Mouse (Mus musculus): ENCODE measurements at regions not wholly inside any gene's neighbourhood (a gene's known extent, or its start where the extent isn't known, plus 50 kb on each side); places are given as distances from the start of the nearest gene placed in this dataset.

DNA sequence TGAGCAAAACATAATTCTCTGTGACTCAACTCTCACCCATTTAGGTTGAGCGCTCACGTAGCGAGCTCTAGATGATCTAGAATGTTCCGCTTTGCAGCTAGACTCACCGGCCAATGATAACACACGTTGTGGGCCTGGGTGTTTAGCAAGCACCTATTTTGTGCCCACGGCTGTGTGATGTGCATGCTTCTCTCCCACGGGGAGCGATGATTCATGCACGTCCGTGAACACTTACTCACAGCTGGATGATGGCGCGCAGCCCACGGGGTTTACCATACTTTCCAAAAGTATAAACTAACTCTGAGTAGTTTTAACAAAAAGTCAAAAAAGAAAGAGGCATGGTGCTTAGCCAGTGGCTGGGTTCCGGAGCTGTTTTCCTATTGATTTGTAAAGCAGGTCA lies 440.8 kb upstream of the Tshz3 start:
- ATAC-seq = no peak
- WGBS = 89% methylated on average over 15 of the region's 15 CpGs
- Histone ChIP-seq H3K27ac (ENCODE audit: low read depth, low read length) (no peak overlapping the region), H3K4me3 (ENCODE audit: low read length) (no peak overlapping the region), H3K27me3 (replicated peaks; ENCODE audit: control insufficient read depth, insufficient read depth, low read length) (no peaks in the 10 kb centered on the region), H3K36me3 (ENCODE audit: control insufficient read depth, insufficient read depth, low read length) (no peaks in the 10 kb centered on the region), H3K4me1 (ENCODE audit: control insufficient read depth, insufficient read depth, low read depth, low read length) (no peaks in the 10 kb centered on the region), H3K9ac (ENCODE audit: low read depth, low read length) (no peak overlapping the region), H3K4me2 (ENCODE audit: low read length) (no peak overlapping the region), H3K9me3 (ENCODE audit: control insufficient read depth, low read length) (no peaks in the 10 kb centered on the region; the same call in 1 of the 2 replicates)

DNA sequence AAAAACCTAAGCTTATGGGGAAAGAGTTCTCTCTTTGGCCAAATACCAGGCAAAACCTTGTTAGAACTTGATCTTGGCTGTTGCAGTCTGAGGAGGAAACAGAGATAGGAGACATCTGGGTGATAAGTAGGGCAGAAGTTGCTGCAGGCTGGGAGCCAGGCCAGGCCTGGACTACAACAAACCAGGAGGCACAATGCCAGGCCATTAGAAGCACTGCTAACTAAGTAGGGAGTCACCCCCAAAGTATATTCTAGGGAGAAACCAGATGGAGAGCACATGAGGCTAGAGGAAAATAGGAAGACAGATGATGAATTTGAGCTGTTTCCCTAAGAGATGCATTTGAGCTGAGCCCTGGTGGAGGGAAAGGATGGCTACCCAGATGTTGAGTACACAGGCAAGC lies 444.6 kb upstream of the Zfp507 start:
- Histone ChIP-seq H3K4me3 (ENCODE audit: low read length) (no peak overlapping the region), H3K27me3 (replicated peaks; ENCODE audit: control insufficient read depth, insufficient read depth, low read length) (no peaks in the 10 kb centered on the region), H3K9ac (ENCODE audit: low read depth, low read length) (no peak overlapping the region), H3K4me1 (ENCODE audit: control insufficient read depth, insufficient read depth, low read depth, low read length) (no peaks in the 10 kb centered on the region; the same call in none of the 2 replicates), H3K36me3 (ENCODE audit: control insufficient read depth, insufficient read depth, low read length) (no peaks in the 10 kb centered on the region), H3K27ac (ENCODE audit: low read depth, low read length) (no peak overlapping the region), H3K9me3 (ENCODE audit: control insufficient read depth, low read length) (no peaks in the 10 kb centered on the region; the same call in 1 of the 2 replicates), H3K4me2 (ENCODE audit: low read length) (no peak overlapping the region)
- ATAC-seq = no peak

DNA sequence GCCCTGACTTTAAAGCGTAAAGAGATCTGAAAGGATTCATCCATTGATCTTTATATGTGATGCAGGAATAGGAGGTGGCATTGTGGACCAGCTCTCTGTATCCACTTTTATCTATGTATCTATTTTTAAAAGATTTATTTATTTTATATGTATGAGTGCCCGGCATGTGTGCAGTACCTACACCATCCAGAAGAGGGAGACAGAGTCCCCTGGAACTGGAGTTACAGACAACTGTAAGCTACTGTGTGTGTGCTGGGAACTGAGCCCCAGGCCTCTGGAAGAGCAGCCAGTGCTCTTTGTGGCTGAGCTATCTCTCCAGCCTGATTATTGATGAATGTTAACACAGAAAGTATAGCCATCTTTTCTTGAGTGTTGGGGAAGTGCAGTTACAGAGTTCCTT lies 433.9 kb upstream of the Zfp507 start:
- H3K4me2 ChIP-seq (ENCODE audit: low read length) = no peak overlapping the region
- no peak for ATAC-seq
- H3K9ac ChIP-seq (ENCODE audit: low read depth, low read length) = no peak overlapping the region
- no peak overlapping the region for H3K27ac ChIP-seq (ENCODE audit: low read depth, low read length)
- H3K27me3 ChIP-seq (replicated peaks; ENCODE audit: control insufficient read depth, insufficient read depth, low read length) = no peaks in the 10 kb centered on the region
- H3K9me3 ChIP-seq (ENCODE audit: control insufficient read depth, low read length) = peaks cover 2% of the 10 kb centered on the region; the same call in 1 of the 2 replicates
- WGBS = 96% methylated on average over 2 of the region's 2 CpGs
- no peaks in the 10 kb centered on the region for H3K4me1 ChIP-seq (ENCODE audit: control insufficient read depth, insufficient read depth, low read depth, low read length)
- H3K4me3 ChIP-seq (ENCODE audit: low read length) = no peak overlapping the region
- H3K36me3 ChIP-seq (ENCODE audit: control insufficient read depth, insufficient read depth, low read length) = no peaks in the 10 kb centered on the region

DNA sequence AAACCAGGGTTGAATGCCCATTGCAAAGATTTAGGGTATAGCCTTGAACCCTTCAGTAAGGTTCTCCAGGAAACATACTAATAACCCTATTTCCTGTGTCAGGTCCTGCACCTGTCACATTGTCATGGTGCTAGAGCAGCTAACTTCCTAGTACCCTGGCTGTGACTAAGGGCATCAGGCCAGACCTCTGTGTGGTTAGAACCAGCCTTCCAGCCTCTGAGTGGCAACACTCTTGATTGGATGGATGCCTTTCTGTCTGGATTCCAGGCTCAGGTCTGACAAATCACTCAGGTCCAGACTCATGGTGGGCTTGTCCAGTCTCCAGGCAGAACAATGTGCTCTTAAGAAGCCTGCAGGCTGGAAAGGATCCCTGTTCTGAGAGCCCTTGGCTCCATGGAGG lies 426.2 kb upstream of the Zfp507 start:
- H3K4me2 ChIP-seq (ENCODE audit: low read length) = no peak overlapping the region
- no peak overlapping the region for H3K27ac ChIP-seq (ENCODE audit: low read depth, low read length)
- no peaks in the 10 kb centered on the region for H3K4me1 ChIP-seq (ENCODE audit: control insufficient read depth, insufficient read depth, low read depth, low read length)
- H3K36me3 ChIP-seq (ENCODE audit: control insufficient read depth, insufficient read depth, low read length) = no peaks in the 10 kb centered on the region
- H3K9me3 ChIP-seq (ENCODE audit: control insufficient read depth, low read length) = no peaks in the 10 kb centered on the region; the same call in 1 of the 2 replicates
- no peak overlapping the region for H3K4me3 ChIP-seq (ENCODE audit: low read length)
- no peaks in the 10 kb centered on the region for H3K27me3 ChIP-seq (replicated peaks; ENCODE audit: control insufficient read depth, insufficient read depth, low read length)
- ATAC-seq = no peak
- no peak overlapping the region for H3K9ac ChIP-seq (ENCODE audit: low read depth, low read length)

DNA sequence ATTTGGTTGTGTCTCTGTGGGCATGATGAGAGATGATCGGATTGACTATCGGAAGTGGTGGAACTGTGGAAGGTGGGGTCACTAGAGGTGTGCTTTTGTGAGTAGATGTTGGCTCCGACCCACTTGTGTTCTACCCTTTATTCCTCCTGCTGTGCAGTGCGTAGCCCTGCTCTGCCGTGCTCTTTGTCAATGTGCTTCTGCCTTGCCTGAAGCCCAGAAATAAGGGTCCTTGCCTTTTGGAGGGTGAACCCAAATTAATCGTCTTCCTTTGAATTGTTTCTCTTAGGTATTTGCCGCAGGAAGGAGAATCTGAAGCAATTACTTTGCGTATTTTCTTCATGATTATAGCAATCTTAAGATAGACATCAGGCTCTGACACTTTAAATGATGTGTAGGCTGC lies 421.6 kb upstream of the Zfp507 start:
- 90% methylated on average over 8 of the region's 8 CpGs for WGBS
- no peak for ATAC-seq
- Histone ChIP-seq H3K4me3 (ENCODE audit: low read length) (no peak overlapping the region), H3K4me2 (ENCODE audit: low read length) (no peak overlapping the region), H3K27ac (ENCODE audit: low read depth, low read length) (no peak overlapping the region), H3K27me3 (replicated peaks; ENCODE audit: control insufficient read depth, insufficient read depth, low read length) (no peaks in the 10 kb centered on the region), H3K9me3 (ENCODE audit: control insufficient read depth, low read length) (no peaks in the 10 kb centered on the region; the same call in 1 of the 2 replicates), H3K4me1 (ENCODE audit: control insufficient read depth, insufficient read depth, low read depth, low read length) (no peaks in the 10 kb centered on the region), H3K36me3 (ENCODE audit: control insufficient read depth, insufficient read depth, low read length) (no peaks in the 10 kb centered on the region), H3K9ac (ENCODE audit: low read depth, low read length) (no peak overlapping the region)

DNA sequence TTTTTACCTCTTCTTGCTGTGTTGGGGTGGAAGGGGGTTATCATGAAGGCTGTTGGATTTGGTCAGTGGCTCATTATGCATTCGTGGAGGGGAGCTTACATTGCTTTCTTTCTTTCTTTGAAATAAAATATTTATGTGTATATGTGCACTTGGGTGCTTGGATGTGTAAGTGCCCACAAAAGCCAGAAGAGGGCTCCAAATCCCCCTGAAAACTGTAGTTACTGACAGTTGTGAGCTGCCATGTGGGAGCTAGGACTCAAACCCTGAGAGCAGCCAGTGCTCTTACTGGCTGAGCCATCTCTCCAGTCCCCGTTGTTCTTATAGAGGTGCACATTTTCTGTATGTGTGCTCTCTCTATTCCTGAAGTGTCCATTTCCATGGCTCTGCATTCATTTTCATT lies 415.6 kb upstream of the Zfp507 start:
- no peaks in the 10 kb centered on the region for H3K27me3 ChIP-seq (replicated peaks; ENCODE audit: control insufficient read depth, insufficient read depth, low read length)
- H3K4me1 ChIP-seq (ENCODE audit: control insufficient read depth, insufficient read depth, low read depth, low read length) = no peaks in the 10 kb centered on the region
- no peak overlapping the region for H3K4me2 ChIP-seq (ENCODE audit: low read length)
- H3K9ac ChIP-seq (ENCODE audit: low read depth, low read length) = no peak overlapping the region
- 60% methylated on average over 2 of the region's 2 CpGs for WGBS
- no peak for ATAC-seq
- H3K36me3 ChIP-seq (ENCODE audit: control insufficient read depth, insufficient read depth, low read length) = no peaks in the 10 kb centered on the region
- no peak overlapping the region for H3K27ac ChIP-seq (ENCODE audit: low read depth, low read length)
- no peaks in the 10 kb centered on the region for H3K9me3 ChIP-seq (ENCODE audit: control insufficient read depth, low read length)
- H3K4me3 ChIP-seq (ENCODE audit: low read length) = no peak overlapping the region

DNA sequence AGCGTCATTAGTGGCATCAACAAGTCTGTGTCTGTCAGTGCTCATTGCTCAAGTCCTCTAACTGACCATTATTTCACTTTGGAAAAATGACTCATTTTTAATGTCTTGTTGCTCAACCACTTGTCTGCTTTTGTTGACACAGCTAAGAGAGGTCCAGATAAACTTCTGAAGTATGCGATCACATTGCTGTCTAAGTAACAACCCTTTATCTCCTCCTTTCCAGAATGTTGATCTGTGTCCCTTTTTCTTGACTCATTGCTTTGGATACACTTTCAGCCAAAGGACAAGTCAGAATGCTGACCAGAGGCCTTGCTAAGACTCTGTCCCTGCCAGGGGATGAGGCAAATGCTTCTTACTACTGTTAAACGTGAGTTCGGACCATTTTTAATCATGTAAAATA lies 407.2 kb upstream of the Zfp507 start:
- 93% methylated on average over 4 of the region's 4 CpGs for WGBS
- Histone ChIP-seq H3K4me2 (ENCODE audit: low read length) (no peak overlapping the region), H3K27ac (ENCODE audit: low read depth, low read length) (no peak overlapping the region), H3K27me3 (replicated peaks; ENCODE audit: control insufficient read depth, insufficient read depth, low read length) (no peaks in the 10 kb centered on the region), H3K9me3 (ENCODE audit: control insufficient read depth, low read length) (no peaks in the 10 kb centered on the region), H3K4me3 (ENCODE audit: low read length) (no peak overlapping the region), H3K4me1 (ENCODE audit: control insufficient read depth, insufficient read depth, low read depth, low read length) (no peaks in the 10 kb centered on the region), H3K36me3 (ENCODE audit: control insufficient read depth, insufficient read depth, low read length) (no peaks in the 10 kb centered on the region), H3K9ac (ENCODE audit: low read depth, low read length) (no peak overlapping the region)
- no peak for ATAC-seq

DNA sequence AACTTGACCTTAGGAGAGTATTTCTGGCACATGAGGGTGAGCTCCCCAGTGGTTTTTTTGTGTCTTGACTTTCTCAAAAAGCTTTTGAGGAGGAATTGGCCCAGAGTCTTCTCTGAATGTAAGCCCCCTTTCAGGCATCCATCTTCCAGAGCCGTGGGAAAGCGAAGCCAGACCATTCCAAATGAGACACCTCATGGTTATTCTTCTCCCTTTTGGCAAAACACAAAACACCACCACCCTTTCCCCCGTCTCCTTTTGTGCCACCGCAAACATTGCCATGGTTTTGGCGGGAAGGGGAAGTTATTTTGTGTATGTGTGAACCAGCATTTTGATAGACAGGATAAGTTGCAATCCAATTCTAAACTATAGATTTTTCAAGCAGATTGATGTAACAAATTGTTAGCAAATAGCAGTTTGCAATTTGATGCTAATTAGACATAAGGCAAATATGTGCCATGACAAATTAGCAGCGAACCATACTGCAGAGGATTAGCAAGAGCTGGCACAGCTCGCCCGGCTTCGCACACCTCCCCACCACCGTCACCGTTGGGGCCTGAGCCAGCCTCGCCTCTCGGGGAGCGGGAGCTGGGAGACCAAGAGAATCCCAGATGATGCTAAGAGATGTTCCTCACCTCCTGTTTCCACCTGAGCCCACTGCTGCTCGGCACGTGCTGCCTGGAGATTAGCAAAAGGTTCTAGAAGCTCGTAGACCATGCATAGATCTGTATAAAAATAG lies 404.9 kb upstream of the Zfp507 start:
- 53% methylated on average over 17 of the region's 17 CpGs for WGBS
- no peaks in the 10 kb centered on the region for H3K4me1 ChIP-seq (ENCODE audit: control insufficient read depth, insufficient read depth, low read depth, low read length)
- H3K36me3 ChIP-seq (ENCODE audit: control insufficient read depth, insufficient read depth, low read length) = no peaks in the 10 kb centered on the region
- ATAC-seq = peak; percentile 86
- H3K9ac ChIP-seq (ENCODE audit: low read depth, low read length) = no peak overlapping the region
- H3K4me2 ChIP-seq (ENCODE audit: low read length) = no peak overlapping the region
- 0 out of 2 replicates have a peak, but pooled peaks cover 4% of the 10 kb centered on the region for H3K9me3 ChIP-seq (ENCODE audit: control insufficient read depth, low read length)
- H3K27ac ChIP-seq (ENCODE audit: low read depth, low read length) = no peak overlapping the region
- no peaks in the 10 kb centered on the region for H3K27me3 ChIP-seq (replicated peaks; ENCODE audit: control insufficient read depth, insufficient read depth, low read length)
- no peak overlapping the region for H3K4me3 ChIP-seq (ENCODE audit: low read length)

DNA sequence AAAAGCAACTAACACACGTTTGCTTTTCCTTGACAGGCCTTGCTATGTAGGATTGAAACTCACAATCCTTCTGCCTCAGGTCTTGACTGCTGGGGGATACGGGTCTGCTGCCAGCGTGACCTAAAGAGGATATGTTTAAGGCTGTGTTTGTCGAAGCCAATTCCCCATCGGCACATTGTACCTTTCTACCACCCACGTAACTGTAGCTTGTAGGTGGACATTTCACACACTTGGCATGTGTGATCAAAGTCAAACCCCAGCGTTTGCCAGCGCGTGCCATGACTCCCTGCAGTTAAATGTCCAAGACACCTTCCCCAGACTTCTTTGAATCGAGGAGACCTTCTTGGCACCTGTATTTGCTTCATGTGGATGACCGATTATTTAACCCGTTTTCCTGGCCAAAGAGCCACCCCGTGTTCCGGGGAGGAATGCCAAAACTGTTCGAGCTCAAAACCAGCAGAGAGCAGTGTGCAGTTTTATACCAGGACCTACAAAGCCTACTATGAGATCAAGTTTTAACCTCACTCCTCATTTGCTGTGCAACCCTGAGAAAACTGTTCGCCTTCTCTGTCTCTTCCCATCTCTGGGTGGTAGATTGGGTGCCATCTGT lies 395.4 kb upstream of the Zfp507 start:
- WGBS = 85% methylated on average over 16 of the region's 16 CpGs
- ATAC-seq = no peak

More for the DNA sequence above, 395.4 kb upstream of the Zfp507 start:
- H3K27ac ChIP-seq (ENCODE audit: low read depth, low read length) = no peak overlapping the region
- H3K4me2 ChIP-seq (ENCODE audit: low read length) = no peak overlapping the region
- H3K27me3 ChIP-seq (replicated peaks; ENCODE audit: control insufficient read depth, insufficient read depth, low read length) = no peaks in the 10 kb centered on the region
- H3K9ac ChIP-seq (ENCODE audit: low read depth, low read length) = no peak overlapping the region
- 0 out of 2 replicates have a peak, but pooled peaks cover 4% of the 10 kb centered on the region for H3K9me3 ChIP-seq (ENCODE audit: control insufficient read depth, low read length)
- no peaks in the 10 kb centered on the region for H3K4me1 ChIP-seq (ENCODE audit: control insufficient read depth, insufficient read depth, low read depth, low read length)
- no peak overlapping the region for H3K4me3 ChIP-seq (ENCODE audit: low read length)
- no peaks in the 10 kb centered on the region for H3K36me3 ChIP-seq (ENCODE audit: control insufficient read depth, insufficient read depth, low read length)

All from hindbrain, embryonic 16.5 days (tissue).